In the genomic region with DNA sequence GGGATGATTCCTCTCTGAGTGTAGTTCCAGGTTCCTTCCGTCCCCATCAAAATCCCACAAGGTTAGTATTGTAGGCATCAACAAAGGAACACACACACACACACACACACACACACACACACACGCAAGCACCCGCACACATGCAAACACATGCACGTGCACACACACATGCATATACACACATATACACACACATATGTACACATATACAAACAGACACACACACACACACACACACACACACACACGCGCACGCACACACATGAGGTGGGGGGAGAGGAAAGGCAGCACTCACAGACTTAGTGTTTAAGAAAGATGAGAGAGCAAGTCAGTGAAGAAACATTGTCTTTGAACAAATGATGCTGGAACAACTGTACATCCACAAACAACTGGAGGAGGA, we compare ENCODE assay signal across 11 mouse cellular contexts. TPM values are rescaled to one million over a fixed set of nuclear protein-coding genes. Genes with fewer than 3 reads are reported as not detected.
DNase-seq lines count a peak whose midpoint lies in the region; ATAC-seq and TF ChIP-seq lines count a peak whose summit lies in the region.
"Had no signal": no experiment of that assay in that cellular context is flagged by ENCODE, and none has a peak within 500 bp of the region (broad histone marks: within the 10 kb centered on the region; RNA-seq: fewer than 3 reads in every experiment).

No protein-coding gene starts in this region.

- H3K4me2 ChIP-seq in heart, embryonic 13.5 days = peak overlapping the region; percentile 79
- peak overlapping the region; percentile 68 for H3K4me2 ChIP-seq in forebrain, embryonic 16.5 days (ENCODE audit: low read length)

- TF ChIP-seq POLR2A in brain, embryonic 14.5 days (IDR thresholded peaks at IDR 0.05; ENCODE audit: borderline replicate concordance, extremely low read depth, insufficient read depth, insufficient read length, poor library complexity, severe bottlenecking) = no peak

- no peak for DNase-seq in heart, adult 9 months (ENCODE audit: low spot score in 2 of 2)
- peak; percentile 55 for DNase-seq in brain, embryonic 14.5 days (ENCODE audit: low read depth)
- no peak for DNase-seq in midbrain, embryonic 10.5 days (ENCODE audit: low spot score)
- no peak for DNase-seq in right cerebral cortex, postnatal 10 days (ENCODE audit: low spot score in 2 of 2)
- DNase-seq in gastrocnemius, adult 2 months = no peak
- DNase-seq: lung, postnatal 14 days had no signal

- H3K4me3 ChIP-seq in heart, embryonic 13.5 days = peak overlapping the region; percentile 65; the same call in 1 of the 2 replicates
- peak overlapping the region; percentile 60 for H3K4me3 ChIP-seq in forebrain, embryonic 16.5 days (replicated peaks; ENCODE audit: low read length)
- H3K4me3 ChIP-seq in midbrain, embryonic 10.5 days = peak overlapping the region; percentile 57; the same call in 1 of the 2 replicates
- no peak overlapping the region for H3K4me3 ChIP-seq in gastrocnemius, adult 2 months

- H3K4me1 ChIP-seq in heart, embryonic 13.5 days = peaks cover 6% of the 10 kb centered on the region; the same call in 1 of the 2 replicates
- 0 out of 2 replicates have a peak, but pooled peaks cover 4% of the 10 kb centered on the region for H3K4me1 ChIP-seq in forebrain, embryonic 16.5 days (replicated peaks; ENCODE audit: control insufficient read depth, insufficient read depth, low read length)
- peaks cover 17% of the 10 kb centered on the region for H3K4me1 ChIP-seq in midbrain, embryonic 10.5 days

- WGBS in heart, embryonic 13.5 days = 88% methylated on average over 7 of the region's 7 CpGs
- 77% methylated on average over 7 of the region's 7 CpGs for WGBS in forebrain, embryonic 16.5 days
- WGBS in midbrain, embryonic 10.5 days = 91% methylated on average over 7 of the region's 7 CpGs

- no peaks in the 10 kb centered on the region for H3K36me3 ChIP-seq in heart, embryonic 13.5 days
- H3K36me3 ChIP-seq in forebrain, embryonic 16.5 days (ENCODE audit: control insufficient read depth, insufficient read depth) = no peaks in the 10 kb centered on the region
- H3K36me3 ChIP-seq in midbrain, embryonic 10.5 days = no peaks in the 10 kb centered on the region

- intact Hi-C loops in gastrocnemius, adult 2 months (cut with DNase I) = no loop called here

- no peak overlapping the region for H3K9ac ChIP-seq in heart, embryonic 13.5 days
- no peak overlapping the region for H3K9ac ChIP-seq in forebrain, embryonic 16.5 days (replicated peaks; ENCODE audit: low read depth, low read length)

- H3K27me3 ChIP-seq in heart, embryonic 13.5 days (replicated peaks) = no peaks in the 10 kb centered on the region
- H3K27me3 ChIP-seq in forebrain, embryonic 16.5 days (replicated peaks; ENCODE audit: control insufficient read depth, insufficient read depth, low read length) = no peaks in the 10 kb centered on the region
- H3K27me3 ChIP-seq in midbrain, embryonic 10.5 days (ENCODE audit: low read depth, poor library complexity, severe bottlenecking) = no peaks in the 10 kb centered on the region
- H3K27me3 ChIP-seq: Patski had no signal

- no peak for TF ChIP-seq CTCF in brain, embryonic 14.5 days (IDR thresholded peaks at IDR 0.05; ENCODE audit: borderline replicate concordance, extremely low read depth, insufficient read depth, insufficient read length)
- TF ChIP-seq CTCF in gastrocnemius, adult 2 months (IDR thresholded peaks at IDR 0.05) = no peak

- no peak for ATAC-seq in heart, embryonic 13.5 days (ENCODE audit: extremely low read depth, insufficient number of reproducible peaks, low FRiP score, low TSS enrichment)
- ATAC-seq in forebrain, embryonic 16.5 days = peak; percentile 43; the same call in 1 of the 2 replicates
- no peak for ATAC-seq in CD4-positive, CD25-positive, alpha-beta regulatory T cell, adult 4 months
- ATAC-seq: inflammation-experienced regulatory T-cells, adult 6 months; Patski had no signal

- peaks cover 6% of the 10 kb centered on the region for H3K9me3 ChIP-seq in heart, embryonic 13.5 days
- H3K9me3 ChIP-seq in forebrain, embryonic 16.5 days (ENCODE audit: control insufficient read depth, low read length) = 0 out of 2 replicates have a peak, but pooled peaks cover under 1% of the 10 kb centered on the region
- peaks cover 11% of the 10 kb centered on the region for H3K9me3 ChIP-seq in midbrain, embryonic 10.5 days (replicated peaks)

- no peak overlapping the region for H3K27ac ChIP-seq in heart, embryonic 13.5 days (replicated peaks)
- H3K27ac ChIP-seq in forebrain, embryonic 16.5 days (ENCODE audit: low read length) = no peak overlapping the region
- peak overlapping the region; percentile 89; the same call in 1 of the 2 replicates for H3K27ac ChIP-seq in midbrain, embryonic 10.5 days (replicated peaks)
- H3K27ac ChIP-seq in gastrocnemius, adult 2 months = no peak overlapping the region

RNA-seq across cellular contexts. Expression of a gene that starts 23.9 kb away (rescaled TPM):
- 17.7 and 17.9 TPM in 2 replicates for polyA plus RNA-seq in heart, embryonic 13.5 days (2015; fragmentation: Nextera tagmentation; extraction: Ambion mirVana)
- 46.7 and 62.8 TPM in 2 replicates for polyA plus RNA-seq in brain, embryonic 14.5 days (2012; rRNA removed)
- polyA plus RNA-seq in forebrain, embryonic 16.5 days (2015; fragmentation: Nextera tagmentation; extraction: Ambion mirVana) = 56.7 and 58.5 TPM in 2 replicates
- polyA plus RNA-seq in midbrain, embryonic 10.5 days (2016; fragmentation: Nextera tagmentation; extraction: Ambion mirVana) = 29.7 and 38.3 TPM in 2 replicates
- 10 to 100 TPM; 33.1 to 38.4 TPM for polyA plus RNA-seq in CD4-positive, CD25-positive, alpha-beta regulatory T cell, adult 4 months (2017; shearing (Covaris generic))
- total RNA-seq in gastrocnemius, adult 2 months (2021) = 10 to 100 TPM; 21.7 to 24.2 TPM

RNA-seq across cellular contexts. Expression of a gene that starts 35.3 kb away (rescaled TPM):
- polyA plus RNA-seq in heart, embryonic 13.5 days (2015; fragmentation: Nextera tagmentation; extraction: Ambion mirVana) = 24.1 and 26.2 TPM in 2 replicates
- 48.5 and 50.3 TPM in 2 replicates for polyA plus RNA-seq in brain, embryonic 14.5 days (2012; rRNA removed)
- polyA plus RNA-seq in forebrain, embryonic 16.5 days (2015; fragmentation: Nextera tagmentation; extraction: Ambion mirVana) = 37.2 and 38.7 TPM in 2 replicates
- 47.1 and 48.6 TPM in 2 replicates for polyA plus RNA-seq in midbrain, embryonic 10.5 days (2016; fragmentation: Nextera tagmentation; extraction: Ambion mirVana)
- 1 to 10 TPM; 6.7 to 8.0 TPM for polyA plus RNA-seq in CD4-positive, CD25-positive, alpha-beta regulatory T cell, adult 4 months (2017; shearing (Covaris generic))
- 1 to 10 TPM; 9.6 to 9.8 TPM for total RNA-seq in gastrocnemius, adult 2 months (2021)

RNA-seq across cellular contexts. Expression of a gene that starts 57.0 kb away (rescaled TPM):
- 2.9 and 3.3 TPM in 2 replicates for polyA plus RNA-seq in heart, embryonic 13.5 days (2015; fragmentation: Nextera tagmentation; extraction: Ambion mirVana)
- polyA plus RNA-seq in brain, embryonic 14.5 days (2012; rRNA removed) = 4.8 and 10.7 TPM in 2 replicates
- 1.8 and 2.3 TPM in 2 replicates for polyA plus RNA-seq in forebrain, embryonic 16.5 days (2015; fragmentation: Nextera tagmentation; extraction: Ambion mirVana)
- polyA plus RNA-seq in midbrain, embryonic 10.5 days (2016; fragmentation: Nextera tagmentation; extraction: Ambion mirVana) = 2.3 and 2.5 TPM in 2 replicates
- under 1 TPM in 1 of 2 experiments, not detected in 1; 0.08 TPM for polyA plus RNA-seq in CD4-positive, CD25-positive, alpha-beta regulatory T cell, adult 4 months (2017; shearing (Covaris generic))
- total RNA-seq in gastrocnemius, adult 2 months (2021) = 10 to 100 TPM; 21.4 to 30.4 TPM
